Mouse (Mus musculus): Measurements from ENCODE around the gene Kndc1. TPM values are rescaled to one million over a fixed set of nuclear protein-coding genes. Genes with fewer than 3 reads are reported as not detected.

The Kndc1 gene
- polyA plus RNA-seq, 2 experiments, result 0.10 to 0.45 TPM

GRCm38 (mm10) chr7:139950283-139950971, 55.9 kb downstream of the Kndc1 start:
- Histone ChIP-seq H3K27ac (replicated peaks; ENCODE audit: low read depth, low read length) (peak overlapping the region; percentile 35; the same call in 1 of the 2 replicates), H3K9me3 (ENCODE audit: control insufficient read depth, low read length) (no peaks in the 10 kb centered on the region), H3K27me3 (ENCODE audit: control insufficient read depth, insufficient read depth, low read length) (peaks cover 40% of the 10 kb centered on the region), H3K36me3 (ENCODE audit: control insufficient read depth, insufficient read depth, low read length) (no peaks in the 10 kb centered on the region), H3K4me1 (ENCODE audit: control insufficient read depth, insufficient read depth, low read length) (no peaks in the 10 kb centered on the region), H3K4me3 (replicated peaks; ENCODE audit: low read length) (peak overlapping the region; percentile 53), H3K4me2 (replicated peaks; ENCODE audit: low read depth, low read length, severe bottlenecking) (peak overlapping the region; percentile 73), H3K9ac (ENCODE audit: low read depth, low read length, severe bottlenecking) (peak overlapping the region; percentile 49)
- DNase-seq (ENCODE audit: low spot score) (peak; percentile 53), ATAC-seq (ENCODE audit: low FRiP score, low read depth) (peak; percentile 79)
- WGBS, result under 1% methylated on average over 33 of the region's 33 CpGs
- 0 out of 2 replicates have a peak, but pooled peaks have one; percentile 15 for TF ChIP-seq POLR2A (IDR thresholded peaks at IDR 0.05; ENCODE audit: borderline replicate concordance, extremely low read depth, insufficient read depth, insufficient read length)

GRCm38 (mm10) chr7:139951079-139951478, 56.6 kb downstream of the Kndc1 start:
- DNase-seq (ENCODE audit: low spot score), result no peak
- Histone ChIP-seq H3K27me3 (ENCODE audit: control insufficient read depth, insufficient read depth, low read length) (peaks cover 34% of the 10 kb centered on the region), H3K4me1 (ENCODE audit: control insufficient read depth, insufficient read depth, low read length) (no peaks in the 10 kb centered on the region), H3K36me3 (ENCODE audit: control insufficient read depth, insufficient read depth, low read length) (no peaks in the 10 kb centered on the region), H3K27ac (replicated peaks; ENCODE audit: low read depth, low read length) (peak overlapping the region; percentile 35; the same call in 1 of the 2 replicates), H3K9ac (ENCODE audit: low read depth, low read length, severe bottlenecking) (peak overlapping the region; percentile 49), H3K9me3 (ENCODE audit: control insufficient read depth, low read length) (no peaks in the 10 kb centered on the region), H3K4me3 (replicated peaks; ENCODE audit: low read length) (peak overlapping the region; percentile 53), H3K4me2 (replicated peaks; ENCODE audit: low read depth, low read length, severe bottlenecking) (peak overlapping the region; percentile 73)
- 4% methylated on average over 14 of the region's 16 CpGs for WGBS
- ATAC-seq (ENCODE audit: low FRiP score, low read depth), result no peak
- no peak for TF ChIP-seq POLR2A (IDR thresholded peaks at IDR 0.05; ENCODE audit: borderline replicate concordance, extremely low read depth, insufficient read depth, insufficient read length)

DNA sequence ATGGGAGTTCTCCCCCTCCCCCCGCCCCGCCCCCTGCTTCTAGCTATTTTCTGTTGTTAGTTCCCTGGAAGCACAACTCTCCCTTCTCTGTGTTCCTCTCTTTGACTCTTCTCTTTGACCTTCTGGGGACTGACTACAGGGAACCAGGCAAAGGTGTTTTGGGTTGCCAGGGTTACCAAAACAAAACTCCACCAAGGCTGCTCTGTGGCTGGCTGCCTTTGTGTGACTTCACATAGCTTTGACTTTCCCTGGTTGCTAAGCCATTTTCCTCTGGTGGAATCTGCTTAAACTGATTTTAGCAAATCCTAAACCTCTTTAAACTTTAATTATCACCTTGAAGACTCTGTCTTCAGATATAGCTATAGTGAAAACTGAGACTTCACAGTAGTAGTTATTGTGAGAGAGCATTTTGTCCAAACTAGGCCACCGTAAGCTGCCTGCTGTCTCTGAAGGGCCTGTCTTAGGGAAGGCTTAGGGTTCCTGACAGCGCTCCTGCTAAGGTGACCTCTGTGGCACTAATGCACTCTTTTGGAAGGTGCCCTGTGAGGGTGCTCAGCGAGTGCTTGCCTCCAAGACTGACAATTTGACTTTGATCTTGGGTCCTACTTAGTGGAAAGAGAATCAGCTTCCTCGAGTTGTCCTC, 57.6 kb downstream of the Kndc1 start:
- no peak for DNase-seq (ENCODE audit: low spot score)
- Histone ChIP-seq H3K4me2 (replicated peaks; ENCODE audit: low read depth, low read length, severe bottlenecking) (no peak overlapping the region), H3K36me3 (ENCODE audit: control insufficient read depth, insufficient read depth, low read length) (no peaks in the 10 kb centered on the region), H3K9ac (ENCODE audit: low read depth, low read length, severe bottlenecking) (no peak overlapping the region), H3K4me1 (ENCODE audit: control insufficient read depth, insufficient read depth, low read length) (no peaks in the 10 kb centered on the region), H3K27me3 (ENCODE audit: control insufficient read depth, insufficient read depth, low read length) (peaks cover 27% of the 10 kb centered on the region), H3K27ac (replicated peaks; ENCODE audit: low read depth, low read length) (no peak overlapping the region), H3K9me3 (ENCODE audit: control insufficient read depth, low read length) (no peaks in the 10 kb centered on the region), H3K4me3 (replicated peaks; ENCODE audit: low read length) (no peak overlapping the region)
- ATAC-seq (ENCODE audit: low FRiP score, low read depth), result no peak
- 64% methylated on average over 6 of the region's 6 CpGs for WGBS
- TF ChIP-seq POLR2A (IDR thresholded peaks at IDR 0.05; ENCODE audit: borderline replicate concordance, extremely low read depth, insufficient read depth, insufficient read length), result no peak

GRCm38 (mm10) chr7:139955505-139955904, 61.0 kb downstream of the Kndc1 start:
- no peaks in the 10 kb centered on the region for H3K4me1 ChIP-seq (ENCODE audit: control insufficient read depth, insufficient read depth, low read length)
- no peak overlapping the region for H3K27ac ChIP-seq (replicated peaks; ENCODE audit: low read depth, low read length)
- WGBS, result 81% methylated on average over 4 of the region's 4 CpGs
- H3K4me2 ChIP-seq (replicated peaks; ENCODE audit: low read depth, low read length, severe bottlenecking), result no peak overlapping the region
- TF ChIP-seq POLR2A (IDR thresholded peaks at IDR 0.05; ENCODE audit: borderline replicate concordance, extremely low read depth, insufficient read depth, insufficient read length), result no peak
- H3K36me3 ChIP-seq (ENCODE audit: control insufficient read depth, insufficient read depth, low read length), result no peaks in the 10 kb centered on the region
- no peak for ATAC-seq (ENCODE audit: low FRiP score, low read depth)
- no peaks in the 10 kb centered on the region for H3K9me3 ChIP-seq (ENCODE audit: control insufficient read depth, low read length)
- no peak overlapping the region for H3K4me3 ChIP-seq (replicated peaks; ENCODE audit: low read length)
- DNase-seq (ENCODE audit: low spot score), result no peak
- H3K27me3 ChIP-seq (ENCODE audit: control insufficient read depth, insufficient read depth, low read length), result peaks cover 6% of the 10 kb centered on the region; the same call in 1 of the 2 replicates
- H3K9ac ChIP-seq (ENCODE audit: low read depth, low read length, severe bottlenecking), result no peak overlapping the region

GRCm38 (mm10) chr7:139956658-139957057, 62.2 kb downstream of the Kndc1 start:
- H3K4me1 ChIP-seq (ENCODE audit: control insufficient read depth, insufficient read depth, low read length), result no peaks in the 10 kb centered on the region
- no peak for TF ChIP-seq POLR2A (IDR thresholded peaks at IDR 0.05; ENCODE audit: borderline replicate concordance, extremely low read depth, insufficient read depth, insufficient read length)
- H3K9ac ChIP-seq (ENCODE audit: low read depth, low read length, severe bottlenecking), result no peak overlapping the region
- H3K27me3 ChIP-seq (ENCODE audit: control insufficient read depth, insufficient read depth, low read length), result peaks cover 5% of the 10 kb centered on the region; the same call in 1 of the 2 replicates
- no peak for DNase-seq (ENCODE audit: low spot score)
- no peak overlapping the region for H3K27ac ChIP-seq (replicated peaks; ENCODE audit: low read depth, low read length)
- H3K4me3 ChIP-seq (replicated peaks; ENCODE audit: low read length), result no peak overlapping the region
- no peaks in the 10 kb centered on the region for H3K9me3 ChIP-seq (ENCODE audit: control insufficient read depth, low read length)
- no peak overlapping the region for H3K4me2 ChIP-seq (replicated peaks; ENCODE audit: low read depth, low read length, severe bottlenecking)
- 70% methylated on average over 3 of the region's 3 CpGs for WGBS
- H3K36me3 ChIP-seq (ENCODE audit: control insufficient read depth, insufficient read depth, low read length), result no peaks in the 10 kb centered on the region
- ATAC-seq (ENCODE audit: low FRiP score, low read depth), result no peak
